Mouse (Mus musculus): ENCODE data around the gene Hmces. TPM values are rescaled to one million over a fixed set of nuclear protein-coding genes. Genes with fewer than 3 reads are reported as not detected.
"Not testable (repeated sequence)": the region's sequence is repeated elsewhere in the genome, so short reads cannot be mapped to it uniquely, and the experiment has no call there.

Hmces gene
- total RNA-seq, 2 experiments from 2014 or later: 5.4 to 7.4 TPM

DNA sequence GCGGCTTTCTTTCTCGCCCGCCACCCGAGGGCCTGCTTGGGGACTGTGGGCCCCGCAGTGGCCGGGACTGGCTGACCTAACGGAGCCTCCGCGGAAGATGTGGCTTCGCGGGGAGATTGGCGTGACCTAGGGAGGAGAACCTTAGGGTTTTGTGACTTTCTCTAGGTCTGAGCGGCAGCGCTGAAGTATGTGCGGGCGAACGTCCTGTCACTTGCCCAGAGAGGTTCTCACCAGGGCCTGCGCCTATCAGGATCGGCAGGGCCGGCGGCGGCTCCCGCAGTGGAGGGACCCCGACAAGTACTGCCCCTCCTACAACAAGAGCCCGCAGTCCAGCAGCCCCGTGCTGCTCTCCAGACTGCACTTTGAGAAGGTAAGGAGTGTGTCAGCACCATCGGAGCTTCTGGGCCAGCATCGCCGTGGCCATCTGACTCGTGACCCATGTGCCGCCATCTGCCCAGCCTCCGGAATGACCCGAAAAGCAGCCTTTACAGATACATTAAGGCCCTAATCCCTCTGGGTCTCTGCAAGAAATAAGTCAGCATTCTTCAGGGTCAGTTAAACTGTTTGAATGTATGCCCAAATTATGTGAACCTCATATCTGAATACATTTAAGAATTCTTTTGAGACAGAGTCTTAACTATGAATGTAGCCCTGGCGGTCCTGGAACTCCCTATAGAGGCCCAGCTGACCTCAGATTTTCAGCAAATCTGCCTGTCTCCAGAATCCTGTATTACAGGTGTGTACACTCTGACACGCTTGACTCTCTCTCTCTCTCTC lies 779 bp downstream of the Hmces start:
- DNase-seq: peak; percentile 34

DNA sequence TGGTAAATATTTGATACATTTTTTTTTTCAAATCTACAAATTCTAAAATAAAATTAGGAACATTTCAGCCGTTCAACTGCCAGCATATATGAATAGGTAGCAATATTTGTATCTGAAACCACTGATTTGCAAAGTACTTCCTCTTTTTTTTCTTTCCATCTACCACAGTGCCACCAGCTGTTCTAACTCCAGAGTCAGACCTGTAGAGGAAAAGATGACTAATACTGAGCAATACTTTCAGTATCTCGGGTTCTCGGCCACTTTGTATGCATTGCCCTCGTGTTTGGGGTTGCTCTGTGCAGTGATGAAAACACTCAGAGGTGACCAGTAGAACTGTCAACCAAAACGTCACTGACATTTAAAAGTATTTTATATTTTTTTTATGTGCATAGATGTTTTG lies 2.2 kb downstream of the Hmces start:
- no peak for DNase-seq

DNA sequence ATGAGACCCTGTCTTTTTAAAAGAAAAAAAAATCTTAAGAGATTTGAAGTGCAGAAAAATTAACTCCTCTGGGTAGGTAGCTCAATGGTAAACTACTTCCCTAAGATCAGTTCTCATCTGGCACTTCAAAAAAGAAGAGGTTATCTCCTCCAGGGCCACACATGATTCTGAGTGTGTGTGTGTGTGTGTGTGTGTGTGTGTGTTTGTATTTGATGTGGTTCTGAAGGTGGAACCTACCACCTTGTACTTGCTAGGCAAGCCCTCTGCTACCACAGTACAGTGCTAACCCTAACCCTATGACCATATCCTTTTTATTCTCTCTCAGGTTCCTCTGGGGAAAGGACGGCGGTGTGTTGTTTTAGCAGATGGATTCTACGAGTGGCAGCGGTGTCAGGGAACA lies 7.5 kb downstream of the Hmces start:
- no peak for DNase-seq

DNA sequence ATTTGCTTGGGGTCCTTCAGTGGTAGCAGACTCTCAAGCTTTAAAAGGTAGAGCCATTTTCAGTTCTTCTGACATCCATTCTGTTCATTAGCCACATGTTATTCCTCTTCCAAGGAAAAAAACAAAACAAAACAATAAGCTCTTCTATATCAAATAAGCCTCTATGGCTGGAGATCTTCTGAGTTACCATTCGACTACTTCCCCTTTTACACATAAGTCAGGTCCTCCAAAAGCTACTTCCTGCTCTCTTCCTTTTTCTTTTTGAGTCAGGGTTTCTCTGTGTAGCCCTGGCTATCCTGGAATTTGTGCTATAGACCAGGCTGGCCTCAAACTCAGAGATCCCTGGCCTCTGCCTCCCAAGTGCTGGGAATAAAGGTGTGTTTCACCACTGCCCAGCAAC lies 9.9 kb downstream of the Hmces start:
- DNase-seq: no peak

DNA sequence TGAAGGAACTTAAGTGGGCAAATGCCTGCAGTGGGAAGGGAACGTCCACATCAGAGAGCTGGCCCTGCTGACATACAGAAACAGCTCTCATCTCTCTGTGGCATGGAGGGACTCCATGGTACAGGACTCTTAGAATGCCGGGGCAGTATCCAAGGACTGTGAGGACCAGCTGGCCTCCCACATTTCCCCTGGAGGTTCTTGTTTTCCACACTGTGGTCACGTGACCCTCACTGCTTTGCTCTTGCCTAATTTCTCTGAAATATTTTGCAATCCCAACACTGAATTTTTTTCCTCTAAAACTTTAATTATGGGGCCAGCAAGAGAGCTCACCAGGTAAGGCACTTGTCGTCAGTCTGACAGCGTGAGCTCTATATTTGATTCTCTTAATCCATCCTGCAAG lies 21.3 kb downstream of the Hmces start:
- DNase-seq: no peak

DNA sequence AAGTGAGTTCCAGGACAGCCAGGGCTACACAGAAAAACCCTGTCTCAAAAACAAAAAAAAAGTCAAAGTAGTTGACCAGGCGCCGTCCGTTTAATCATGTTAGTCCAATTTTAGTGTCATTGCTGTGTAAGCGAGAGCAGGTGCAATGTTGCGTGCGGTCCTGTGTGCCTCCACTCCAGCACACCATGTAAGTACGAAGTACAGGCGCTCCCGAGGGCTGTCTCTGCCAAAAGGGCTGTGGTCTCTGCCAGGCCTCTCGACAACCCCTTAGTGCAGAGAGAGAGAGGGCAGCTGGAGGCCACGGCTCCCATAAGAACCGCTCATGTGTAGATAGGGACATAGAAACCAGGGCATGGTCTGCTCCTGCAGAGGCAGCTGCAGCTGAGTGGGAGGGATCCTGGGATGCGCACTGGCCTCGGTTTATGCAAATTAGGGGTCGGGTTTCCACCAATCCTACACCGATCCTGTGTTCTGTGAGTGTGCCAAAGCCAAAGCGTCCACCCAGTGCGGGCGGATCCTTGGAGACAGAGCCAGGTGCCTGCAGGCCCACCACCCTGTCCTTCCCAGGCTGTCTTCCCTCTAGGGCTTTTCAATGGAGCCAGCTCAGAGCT lies 23.5 kb downstream of the Hmces start:
- DNase-seq: peak; percentile 10

DNA sequence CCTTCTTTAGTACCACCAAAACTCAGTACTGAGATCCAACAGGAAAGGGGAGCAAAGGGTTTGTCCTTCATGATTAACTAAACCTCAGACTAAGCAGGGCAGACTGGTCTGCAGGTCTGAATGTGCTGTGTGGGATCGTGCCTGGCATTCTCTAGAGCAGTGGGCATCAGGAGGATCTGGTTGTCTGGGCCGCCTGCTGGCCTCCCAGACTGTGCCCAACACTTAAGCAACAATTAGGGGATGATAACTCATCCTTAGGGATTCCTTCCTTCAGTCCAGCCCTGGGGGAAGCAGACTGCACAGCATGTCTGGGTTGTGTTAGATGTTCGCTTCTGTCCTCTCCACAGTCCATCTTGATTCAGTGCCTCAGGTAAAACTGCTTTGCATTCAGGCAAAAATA lies 25.2 kb downstream of the Hmces start:
- no peak for DNase-seq

DNA sequence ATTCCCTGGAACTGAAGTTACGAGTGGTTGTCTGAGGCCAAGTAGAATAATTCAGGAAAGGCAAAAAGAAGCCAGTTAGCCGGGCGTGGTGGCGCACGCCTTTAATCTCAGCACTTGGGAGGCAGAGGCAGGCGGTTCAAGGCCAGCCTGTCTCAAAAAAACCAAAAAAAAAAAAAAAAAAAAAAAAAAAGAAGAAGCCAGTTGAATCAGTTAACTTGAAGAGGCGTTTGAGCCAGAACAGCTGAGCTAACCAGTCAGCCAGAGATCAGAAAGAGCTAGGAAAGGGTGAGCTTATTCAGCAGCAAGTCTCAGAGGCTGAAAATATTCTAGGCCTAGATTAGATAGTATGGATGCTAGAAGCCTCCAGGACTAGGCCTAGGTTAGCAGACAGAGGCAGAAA lies 28.4 kb downstream of the Hmces start:
- DNase-seq: no peak

DNA sequence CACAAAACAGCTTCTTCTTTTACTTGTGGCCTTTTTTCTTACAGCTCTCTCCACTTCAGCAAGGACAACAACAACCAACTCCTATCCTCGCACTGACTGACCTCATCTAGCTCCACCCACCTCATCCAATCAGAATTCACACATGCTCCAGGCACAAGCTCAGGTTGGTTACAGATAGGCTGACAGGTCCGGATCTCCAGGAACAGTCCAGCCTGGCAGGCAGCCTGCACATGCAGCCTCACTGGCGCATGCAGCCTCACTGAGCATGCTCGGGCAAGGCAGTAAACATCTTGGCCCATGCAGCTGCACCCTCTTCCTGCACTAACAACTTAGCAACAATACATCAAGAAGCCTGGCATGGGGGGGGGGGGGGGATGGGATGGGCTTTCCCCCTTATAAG lies 48.7 kb downstream of the Hmces start:
- DNase-seq: not testable (repeated sequence)

DNA sequence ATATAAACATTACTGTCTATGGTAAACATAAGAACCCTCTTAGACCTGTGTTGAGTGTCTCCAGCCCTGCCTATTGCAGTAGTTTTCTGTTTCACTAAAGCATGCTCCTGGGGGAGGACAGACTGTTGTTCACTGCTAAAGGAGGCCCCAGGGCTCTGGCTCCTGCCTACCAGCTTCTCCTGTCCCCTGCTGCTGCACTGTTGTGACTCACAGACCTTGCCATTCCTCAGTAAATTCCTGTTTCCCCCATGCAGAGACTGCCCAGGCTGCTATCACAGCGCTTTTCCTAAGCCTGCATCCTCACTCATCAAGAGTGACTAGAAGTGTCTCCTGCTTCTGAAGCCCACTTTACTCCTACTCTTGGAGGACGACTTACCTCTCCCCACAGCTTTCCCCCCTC lies 56.3 kb downstream of the Hmces start:
- DNase-seq: no peak

DNA sequence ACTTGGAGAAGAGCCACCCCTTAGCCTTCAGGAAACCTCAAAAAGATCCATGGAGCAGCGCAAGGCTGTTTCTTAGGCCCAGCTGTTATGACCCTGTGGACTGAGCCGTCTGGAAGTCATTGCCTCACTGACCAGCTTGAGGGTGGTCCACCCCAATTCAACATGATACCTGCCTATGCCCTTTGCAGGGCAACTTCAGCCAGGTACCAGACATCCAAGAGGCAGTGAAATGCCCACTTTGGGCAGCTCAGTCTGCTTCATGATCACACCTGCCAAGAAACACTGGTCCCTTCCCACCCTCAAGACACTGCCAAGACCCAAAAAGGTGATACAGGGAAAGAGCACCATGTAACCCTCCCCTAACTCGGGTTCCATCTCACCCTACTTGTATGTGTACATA lies 66.0 kb downstream of the Hmces start:
- DNase-seq: no peak

DNA sequence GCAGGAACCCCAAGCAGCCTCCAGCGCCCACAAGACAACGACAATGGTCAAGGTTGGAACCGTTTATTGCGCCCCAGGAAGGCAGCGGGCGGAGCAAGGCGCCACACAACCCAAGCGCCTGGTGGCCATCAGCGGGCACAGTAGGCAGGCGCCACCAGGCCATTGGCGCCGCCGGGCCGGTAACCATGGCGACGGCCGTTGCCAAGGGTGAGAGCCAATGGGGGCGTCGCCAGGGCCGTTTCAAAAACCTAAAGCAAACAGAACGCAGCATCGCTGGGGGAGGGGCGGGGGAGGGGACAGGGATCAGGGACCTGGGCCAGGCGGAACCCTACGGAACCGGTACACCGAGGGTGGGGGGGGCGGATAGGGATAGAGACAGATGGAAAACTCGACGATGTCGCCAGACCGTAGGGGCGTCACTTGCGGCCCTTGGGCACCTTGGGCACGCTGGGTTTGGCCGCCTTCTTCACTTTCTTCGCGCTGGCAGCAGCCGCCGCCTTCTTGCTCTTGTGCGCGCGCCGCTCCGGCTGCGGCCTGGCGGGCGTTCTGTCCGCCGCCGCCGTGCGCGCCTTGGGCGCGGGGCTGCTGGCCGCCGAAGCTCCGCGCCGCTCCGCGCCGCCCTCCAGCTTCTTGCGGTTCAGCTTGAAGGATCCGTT lies 66.8 kb downstream of the Hmces start:
- DNase-seq: peak; percentile 31

DNA sequence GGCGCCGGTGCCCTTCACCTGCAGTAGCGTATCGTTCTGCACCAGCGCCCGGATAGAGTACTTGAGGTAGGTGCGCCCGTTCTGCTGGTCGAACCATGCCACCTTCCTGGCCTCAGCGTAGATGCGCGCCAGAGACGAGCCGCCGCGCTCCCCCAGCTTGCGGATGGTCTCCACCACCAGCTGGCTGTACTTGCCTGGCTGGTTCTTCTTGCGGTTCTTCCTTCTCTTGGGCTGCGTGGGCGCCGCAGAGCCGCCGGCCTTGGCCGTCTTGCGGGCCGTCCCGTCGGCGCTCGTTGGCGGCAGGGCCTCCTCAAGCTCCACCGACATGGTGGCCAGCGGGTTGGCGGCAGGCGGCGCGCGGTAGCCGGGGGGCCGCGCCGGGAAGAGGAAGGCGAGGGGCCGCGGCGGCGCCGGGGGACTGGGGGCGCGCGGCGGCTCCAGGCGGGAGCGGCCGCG lies 67.3 kb downstream of the Hmces start:
- no peak for DNase-seq

DNA sequence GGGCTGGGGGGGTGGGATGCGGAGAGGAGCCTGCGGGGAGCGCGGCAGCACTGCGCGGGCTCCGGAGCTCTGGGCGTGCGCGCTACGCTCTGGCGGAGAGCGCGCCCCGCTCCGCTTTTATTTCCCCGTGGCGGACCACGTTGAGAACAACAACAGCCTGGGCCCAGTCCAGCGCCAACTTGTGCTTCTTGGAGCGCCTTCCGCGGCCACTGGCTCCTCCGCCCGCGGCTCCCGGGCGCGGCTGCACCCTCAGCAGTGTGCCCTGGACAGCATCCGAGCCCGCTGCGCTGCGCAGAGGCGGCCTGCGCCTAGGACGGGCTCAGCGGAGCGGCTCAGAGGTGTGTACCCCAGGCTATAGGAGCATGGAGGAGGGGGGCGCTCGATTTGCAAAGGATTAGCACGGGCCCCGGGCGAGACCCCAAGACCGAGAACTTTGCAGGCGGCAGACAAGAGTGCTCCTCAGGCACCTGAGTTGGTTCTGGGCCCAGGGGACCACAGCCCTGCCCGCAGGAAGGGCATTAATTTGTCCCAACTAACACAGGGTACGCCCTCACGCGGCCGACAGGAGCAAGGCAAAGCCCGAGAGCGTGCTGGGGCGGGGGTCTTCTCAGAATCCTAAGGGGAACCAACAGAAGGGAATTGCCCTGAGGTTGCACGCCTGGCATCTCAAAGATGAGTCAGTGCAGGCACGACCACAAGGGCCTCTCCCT lies 68.0 kb downstream of the Hmces start, which contains the start of gene H1fx:
Gene H1fx, minus strand, starts transcription at position 91 of the 710 bp plus-strand sequence.
- peak; percentile 57 for DNase-seq

DNA sequence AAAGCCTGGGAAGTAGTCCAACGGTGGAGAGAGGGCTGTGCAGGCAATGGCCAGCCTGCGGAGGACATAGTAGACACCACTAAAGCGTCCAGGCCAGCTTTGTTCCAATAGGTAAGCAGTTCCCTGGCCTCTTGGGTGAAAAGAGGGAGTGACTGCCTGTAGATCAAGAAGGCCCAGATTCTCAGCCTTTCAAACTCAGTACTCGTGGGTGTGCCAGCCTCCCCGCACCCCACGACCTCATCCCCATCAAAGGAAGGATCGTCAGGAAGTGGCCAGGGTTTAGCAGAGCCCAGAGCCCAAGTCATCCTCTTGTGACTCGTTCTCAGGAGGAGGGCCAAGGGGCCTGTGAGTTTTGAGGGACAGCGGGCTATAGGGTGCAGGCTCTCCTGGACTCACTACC lies 68.8 kb downstream of the Hmces start:
- DNase-seq: no peak

Small RNA genes lying within 50 kb of the gene (microRNA-seq; reads per million reads assigned to microRNA genes)
- 0 to 0.26 reads per million in 2 experiments for gene Gm47286 (ENCODE audit: borderline replicate concordance in 2 of 2)

Other genes starting within 250 kb of the Hmces start
- 1 to 10 TPM; 2.7 to 3.3 TPM for gene Aplf, start 241.7 kb upstream of the Hmces start, total RNA-seq (2021)
- 1 to 10 TPM; 1.0 to 1.2 TPM for gene Efcc1, start 183.1 kb upstream of the Hmces start, total RNA-seq (2021)
- gene Gp9, start 135.9 kb upstream of the Hmces start, total RNA-seq (2021): not detected
- 1 to 10 TPM; 5.3 to 8.3 TPM for gene Rab43, start 101.8 kb upstream of the Hmces start, total RNA-seq (2021)
- gene Gm45140, start 78.1 kb upstream of the Hmces start, total RNA-seq (2021): under 1 TPM in 1 of 2 experiments, not detected in 1; 0.59 TPM
- 10 to 100 TPM; 17.8 to 20.4 TPM for gene Isy1, start 75.1 kb upstream of the Hmces start, total RNA-seq (2021)
- gene Cnbp, start 62.8 kb upstream of the Hmces start, total RNA-seq (2021): 100 to 1,000 TPM; 410 to 437 TPM
- 10 to 100 TPM; 30.1 to 35.4 TPM for gene Copg1, start 26.1 kb upstream of the Hmces start, total RNA-seq (2021)
- gene H1fx, start 67.7 kb downstream of the Hmces start, total RNA-seq (2021): 1 to 10 TPM; 1.5 to 3.5 TPM
- gene Rab7, start 131.3 kb downstream of the Hmces start, total RNA-seq (2021): 100 to 1,000 TPM; 265 to 292 TPM
- 10 to 100 TPM; 67.1 to 71.0 TPM for gene Rpn1, start 170.5 kb downstream of the Hmces start, total RNA-seq (2021)

Data from gastrocnemius, postnatal 25 days (tissue).